Mouse (Mus musculus): ENCODE data around the gene Pecam1. TPM values are rescaled to one million over a fixed set of nuclear protein-coding genes. Genes with fewer than 3 reads are reported as not detected.
"Not testable (repeated sequence)": the region's sequence is repeated elsewhere in the genome, so short reads cannot be mapped to it uniquely, and the experiment has no call there.

Gene Pecam1
- total RNA-seq, 2 experiments from 2014 or later: 27.3 to 35.3 TPM

GRCm38 (mm10) chr11:106730714-106731113 lies 19.7 kb downstream of the Pecam1 start:
- no peak for DNase-seq (ENCODE audit: low spot score)

GRCm38 (mm10) chr11:106729656-106730055 lies 20.8 kb downstream of the Pecam1 start:
- no peak for DNase-seq (ENCODE audit: low spot score)

DNA sequence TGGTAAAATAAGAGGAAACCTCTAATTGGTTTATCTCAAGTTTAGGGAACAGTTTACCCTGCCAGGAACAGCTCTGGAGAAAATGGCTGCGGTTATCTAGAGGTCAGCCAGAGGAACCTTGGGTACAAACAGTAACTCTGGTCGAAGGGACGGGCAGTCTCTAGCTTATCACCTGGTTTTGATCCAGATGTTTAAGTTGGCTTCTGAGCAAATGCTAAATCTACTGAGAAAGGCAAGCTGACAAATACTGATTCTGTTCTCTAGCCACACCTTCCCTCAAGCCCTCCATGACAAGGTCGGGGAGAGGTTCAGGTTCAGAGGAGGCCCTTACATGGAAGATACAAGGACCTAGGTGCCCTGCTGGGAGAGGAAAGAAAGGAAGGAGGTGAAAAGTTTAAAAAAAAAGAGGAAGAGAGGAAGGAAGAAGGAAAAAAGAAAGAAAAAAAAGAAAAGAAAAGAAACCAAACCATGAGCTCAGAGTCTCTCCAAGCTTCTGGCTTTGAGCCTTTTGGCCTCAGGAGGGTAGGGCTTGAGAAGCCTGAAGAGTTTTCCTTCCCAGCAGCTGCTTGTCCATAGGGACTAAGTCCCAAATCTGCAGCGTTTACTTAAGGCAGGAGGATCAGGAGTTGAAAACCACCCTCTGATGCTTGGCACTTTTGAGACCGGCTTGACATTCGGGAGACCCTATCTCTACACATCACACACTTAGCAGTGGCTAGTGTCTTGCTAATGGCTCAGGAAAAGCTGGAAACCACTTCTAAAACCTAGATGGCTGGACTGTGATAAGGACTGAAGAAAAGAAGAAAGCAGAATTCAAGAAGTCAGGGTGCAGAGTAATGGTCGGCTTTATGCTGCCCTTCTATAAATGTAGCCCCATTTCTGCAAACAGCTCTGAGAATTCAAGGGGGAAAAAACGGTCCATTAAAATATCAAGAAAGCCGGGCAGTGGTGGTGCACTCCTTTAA lies 21.7 kb downstream of the Pecam1 start:
- no peak for DNase-seq (ENCODE audit: low spot score)

DNA sequence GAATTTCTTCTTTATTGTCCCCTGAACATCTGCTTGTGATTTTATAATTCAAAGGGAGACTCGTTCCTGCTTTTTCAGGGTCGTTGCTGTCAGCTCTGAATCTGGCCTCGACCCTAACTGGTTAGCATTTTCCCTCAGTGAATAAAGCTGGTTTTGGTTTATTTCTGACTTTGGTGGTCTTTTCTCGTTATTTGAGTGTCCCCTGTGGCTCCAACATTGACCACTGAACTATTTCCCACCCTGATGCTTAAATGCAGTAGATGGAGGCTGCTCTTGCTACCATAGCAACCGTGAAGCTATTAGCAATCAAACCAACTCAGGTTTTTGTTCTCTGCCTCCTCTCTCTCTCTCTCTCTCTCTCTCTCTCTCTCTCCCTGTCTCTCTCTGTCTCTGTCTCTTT lies 22.5 kb downstream of the Pecam1 start:
- no peak for DNase-seq (ENCODE audit: low spot score)

DNA sequence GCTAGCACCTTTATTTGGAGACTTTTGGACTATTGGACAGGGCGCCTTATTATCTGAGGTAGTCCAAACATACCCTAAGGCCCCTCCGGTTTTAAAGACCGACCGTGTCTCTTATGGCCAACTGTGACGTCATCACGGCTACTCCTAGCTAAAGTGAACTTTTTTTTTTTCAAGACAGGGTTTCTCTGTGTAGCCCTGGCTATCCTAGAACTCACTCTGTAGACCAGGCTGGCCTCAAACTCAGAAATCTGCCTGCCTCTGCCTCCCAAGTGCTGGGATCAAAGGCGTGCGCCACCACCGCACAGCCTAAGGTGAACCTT lies 25.6 kb downstream of the Pecam1 start:
- DNase-seq (ENCODE audit: low spot score): not testable (repeated sequence)

DNA sequence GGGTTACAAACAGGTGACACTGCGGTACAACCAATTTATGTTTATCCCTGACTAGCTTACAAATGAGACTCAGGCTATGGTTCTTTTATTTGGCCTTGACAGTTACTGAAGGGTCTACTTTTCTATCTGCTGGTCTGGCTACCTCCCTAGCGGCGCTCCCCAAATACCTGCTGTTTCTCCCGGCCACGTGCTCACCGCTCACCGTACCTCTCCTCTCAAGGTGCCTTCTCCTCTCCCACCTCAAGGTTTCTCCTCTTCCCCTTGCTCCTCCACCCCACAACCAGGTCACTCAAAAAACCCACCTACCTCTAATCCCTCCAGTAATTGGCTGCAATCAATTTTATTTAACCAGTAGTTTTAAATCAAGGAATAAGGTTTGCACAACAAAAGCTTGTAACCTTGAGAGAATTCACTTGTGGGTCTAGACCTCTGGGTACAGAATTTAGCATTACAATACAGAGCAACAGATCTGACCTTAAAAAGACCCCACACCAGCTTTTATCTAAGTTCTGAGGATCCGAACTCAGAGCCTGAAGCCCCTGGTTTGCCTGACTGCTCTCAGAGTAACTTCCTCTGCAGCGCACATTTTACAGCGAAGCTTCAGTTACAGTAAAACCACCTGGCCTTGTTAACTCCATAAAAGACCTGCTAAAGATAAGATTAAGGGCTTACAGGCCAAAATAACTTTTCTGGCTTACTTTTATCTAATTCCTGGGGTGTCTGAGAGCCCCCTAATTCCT lies 26.1 kb downstream of the Pecam1 start:
- DNase-seq (ENCODE audit: low spot score): no peak

DNA sequence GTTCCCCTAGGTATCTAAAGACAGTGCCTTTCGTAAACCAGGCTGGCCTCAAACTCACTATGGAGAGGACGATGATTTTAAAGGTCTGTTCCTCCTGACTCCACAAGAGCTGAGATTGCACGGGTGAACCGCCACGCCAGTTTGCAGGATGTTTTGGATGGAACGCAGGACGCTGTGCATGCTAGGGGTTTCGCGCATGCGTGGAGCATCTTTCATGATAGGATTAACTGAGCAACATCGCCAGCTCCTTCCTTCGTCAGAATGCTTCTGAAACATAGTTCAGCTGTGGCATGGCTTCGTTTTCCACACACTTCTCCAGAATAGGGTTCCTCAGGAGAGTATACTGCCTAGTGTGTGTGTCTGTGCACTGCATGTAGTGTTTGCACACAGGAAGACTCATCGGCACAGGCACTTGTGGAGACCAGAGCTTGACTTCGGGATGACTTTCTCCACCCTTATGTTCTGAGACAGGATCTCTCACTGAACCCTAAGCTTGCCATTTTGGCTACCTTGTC lies 26.8 kb downstream of the Pecam1 start:
- DNase-seq (ENCODE audit: low spot score): no peak

DNA sequence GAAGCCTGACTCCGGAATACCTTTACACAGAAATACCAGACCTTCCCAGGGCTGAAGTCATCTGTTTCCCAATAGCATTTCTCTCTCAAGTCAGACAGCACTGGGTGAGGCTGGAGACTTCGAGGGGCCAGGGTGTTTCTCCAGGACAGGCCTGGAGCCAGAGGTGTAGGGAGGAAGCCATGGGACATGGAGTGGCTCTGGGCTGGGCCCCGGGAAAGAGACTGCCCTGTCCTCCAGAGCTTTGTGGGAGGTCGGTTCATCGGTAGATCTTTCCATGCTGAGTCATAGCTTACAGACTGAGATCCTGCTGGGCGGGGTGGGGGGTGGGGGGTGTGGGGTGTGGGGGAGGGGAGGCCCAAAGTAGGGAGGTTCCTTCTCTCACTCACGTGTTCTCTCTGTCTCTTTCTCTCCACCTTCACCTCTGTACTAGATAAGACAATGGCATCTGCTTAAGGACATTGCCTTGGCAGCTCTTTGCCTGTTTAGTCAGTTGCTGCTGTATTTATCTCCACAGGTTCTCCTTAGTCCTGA lies 27.5 kb downstream of the Pecam1 start:
- DNase-seq (ENCODE audit: low spot score): peak; percentile 34

- no peak for DNase-seq (ENCODE audit: low spot score)
These were observed 30.0 kb downstream of the Pecam1 start for GRCm38 (mm10) chr11:106720379-106720778.

GRCm38 (mm10) chr11:106716568-106716967 lies 33.9 kb downstream of the Pecam1 start:
- DNase-seq (ENCODE audit: low spot score): no peak

DNA sequence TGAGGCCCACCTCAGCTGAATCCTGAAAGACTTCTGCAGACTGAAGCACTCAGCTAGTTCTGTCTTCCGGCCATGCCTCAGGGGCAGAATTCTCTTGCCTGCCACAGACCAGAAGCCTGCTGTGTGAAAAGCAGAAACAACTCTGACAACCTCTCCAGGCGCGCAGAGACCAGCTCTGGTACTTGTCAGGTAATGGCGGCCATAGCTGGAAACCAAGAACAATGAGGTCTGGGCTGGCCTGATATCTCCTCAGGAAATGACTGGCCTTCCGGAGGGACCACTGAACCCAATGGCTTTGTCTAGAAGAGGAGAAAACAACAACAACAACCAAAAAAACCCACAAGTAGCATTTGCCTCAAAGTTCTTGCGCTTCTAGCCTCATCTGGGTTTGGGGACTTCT lies 35.4 kb downstream of the Pecam1 start:
- no peak for DNase-seq (ENCODE audit: low spot score)

GRCm38 (mm10) chr11:106710789-106711188 lies 39.6 kb downstream of the Pecam1 start:
- no peak for DNase-seq (ENCODE audit: low spot score)

DNA sequence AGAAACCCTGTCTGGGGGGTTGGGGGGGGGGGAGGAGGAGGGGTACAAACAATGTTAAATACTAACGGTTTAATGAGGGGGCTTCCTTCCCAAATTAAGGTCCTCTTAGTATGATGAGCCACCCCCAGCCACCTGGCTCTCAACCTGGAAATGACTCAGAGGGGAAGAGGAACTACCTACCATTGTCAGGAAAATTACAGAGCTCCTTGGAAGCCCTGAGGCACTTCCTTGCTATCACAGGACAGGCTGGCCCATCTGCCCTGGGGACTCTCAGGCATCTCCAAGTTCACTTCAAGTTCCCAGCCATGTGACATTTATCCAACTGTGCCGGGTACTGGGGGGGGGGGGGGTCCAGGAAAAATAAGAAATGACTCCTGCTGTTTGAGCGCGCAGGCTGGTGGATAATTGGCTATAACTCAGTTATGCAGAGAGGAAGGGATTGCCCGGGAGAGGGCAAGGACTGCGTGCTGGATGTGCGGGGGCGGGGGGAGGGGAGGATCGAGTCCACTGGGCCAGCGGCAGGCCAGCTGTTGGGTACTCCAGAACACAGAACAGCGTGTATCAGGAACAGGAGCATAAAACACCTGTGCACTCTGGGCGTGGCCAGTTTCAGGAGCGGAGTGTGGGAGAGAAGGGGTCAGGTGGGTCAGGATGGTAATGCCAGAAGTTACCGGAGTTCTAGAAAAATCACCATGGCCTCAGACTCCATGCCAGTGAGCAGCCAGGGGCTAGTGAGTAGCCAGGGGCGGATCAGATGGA lies 41.0 kb downstream of the Pecam1 start:
- DNase-seq (ENCODE audit: low spot score): no peak

GRCm38 (mm10) chr11:106707866-106708265 lies 42.6 kb downstream of the Pecam1 start:
- no peak for DNase-seq (ENCODE audit: low spot score)

DNA sequence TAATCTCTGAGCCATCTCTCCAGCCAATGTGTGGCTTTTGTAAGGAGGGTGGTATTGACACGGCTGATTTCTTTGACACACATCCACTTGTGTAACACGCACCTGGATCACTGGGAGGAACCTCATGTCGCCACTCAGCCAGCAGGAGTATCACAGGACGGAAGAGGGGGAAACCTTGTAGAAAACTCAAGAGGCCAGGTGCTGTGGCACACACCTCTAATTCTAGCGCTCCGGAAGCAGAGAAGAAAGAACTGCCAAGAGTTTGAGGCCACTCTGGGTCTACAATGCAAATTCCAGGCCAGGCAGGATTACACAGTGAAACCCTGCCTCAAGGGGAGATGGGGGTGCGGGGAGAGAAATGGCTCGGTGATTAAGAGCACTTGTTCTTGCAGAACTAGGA lies 43.3 kb downstream of the Pecam1 start:
- DNase-seq (ENCODE audit: low spot score): no peak

DNA sequence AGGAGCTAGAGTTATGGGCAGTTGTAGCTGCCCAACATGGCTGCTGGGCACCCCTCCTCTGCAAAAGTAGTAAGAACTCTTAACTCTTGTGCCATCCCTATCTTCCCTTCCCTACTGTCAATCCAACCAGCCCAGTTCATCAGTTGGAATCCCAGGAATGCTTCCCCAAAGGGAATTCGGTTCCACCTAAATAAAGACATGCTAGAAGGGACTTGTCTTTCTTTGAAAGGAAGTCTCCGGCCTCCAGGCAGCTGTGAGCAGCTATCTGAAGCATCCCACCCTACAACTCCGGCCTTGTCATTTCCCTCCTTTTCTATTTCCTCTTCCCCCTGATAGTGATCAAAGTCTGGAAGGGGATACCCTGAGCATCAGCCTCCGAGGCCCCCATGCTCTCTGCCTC lies 44.2 kb downstream of the Pecam1 start:
- DNase-seq (ENCODE audit: low spot score): no peak

DNA sequence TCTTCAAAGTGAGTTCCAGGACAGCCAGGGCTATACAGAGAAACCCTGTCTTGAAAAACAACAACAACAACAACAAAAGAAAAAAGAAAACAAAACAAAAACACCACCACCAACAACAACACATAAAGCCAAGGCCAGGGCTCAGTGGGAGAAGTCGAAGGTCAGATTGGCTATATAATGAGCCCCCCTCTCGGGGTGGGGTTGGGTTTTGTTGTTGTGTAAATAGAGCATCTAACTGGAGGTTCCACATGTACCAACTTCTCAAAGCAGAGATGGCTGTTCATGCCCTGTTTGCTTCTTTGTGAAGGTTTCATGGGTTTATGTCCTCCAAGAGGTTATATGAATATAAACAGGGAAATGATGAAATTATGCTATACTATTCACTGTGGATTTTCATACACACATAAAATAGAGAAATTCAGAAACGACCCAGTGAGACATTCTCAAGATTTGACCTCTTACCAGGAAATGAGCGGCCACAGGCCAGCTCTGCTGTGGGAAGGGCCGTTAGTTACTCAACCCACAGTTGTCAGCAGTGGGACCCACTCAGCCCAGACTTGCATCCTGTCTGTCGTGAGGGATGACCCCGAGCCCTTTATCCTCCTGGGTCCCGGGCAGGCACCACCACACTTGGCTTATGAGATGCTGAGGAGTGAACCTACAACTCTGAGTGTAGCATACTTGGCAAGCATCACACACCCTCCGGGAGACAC lies 45.9 kb downstream of the Pecam1 start:
- DNase-seq (ENCODE audit: low spot score): no peak

GRCm38 (mm10) chr11:106703931-106704330 lies 46.5 kb downstream of the Pecam1 start:
- DNase-seq (ENCODE audit: low spot score): no peak

DNA sequence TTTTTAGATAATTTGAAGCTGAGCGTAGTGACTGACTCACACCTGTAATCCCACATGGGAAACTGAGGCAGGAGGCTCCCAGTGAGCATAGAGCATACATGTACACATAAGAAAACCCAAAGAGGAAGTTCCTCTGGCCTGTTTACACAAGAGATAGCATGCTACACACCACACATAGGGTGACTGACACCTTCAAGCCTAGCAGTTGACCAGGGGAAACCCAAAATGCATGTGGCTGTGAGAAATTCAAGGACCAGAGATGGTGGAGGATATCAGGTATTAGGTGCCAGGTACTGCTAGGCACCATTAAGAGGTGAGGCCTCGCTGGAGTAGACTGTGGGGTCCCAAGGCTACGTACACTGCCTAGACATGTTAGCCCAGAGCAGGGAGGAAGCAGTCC lies 47.8 kb downstream of the Pecam1 start:
- no peak for DNase-seq (ENCODE audit: low spot score)

DNA sequence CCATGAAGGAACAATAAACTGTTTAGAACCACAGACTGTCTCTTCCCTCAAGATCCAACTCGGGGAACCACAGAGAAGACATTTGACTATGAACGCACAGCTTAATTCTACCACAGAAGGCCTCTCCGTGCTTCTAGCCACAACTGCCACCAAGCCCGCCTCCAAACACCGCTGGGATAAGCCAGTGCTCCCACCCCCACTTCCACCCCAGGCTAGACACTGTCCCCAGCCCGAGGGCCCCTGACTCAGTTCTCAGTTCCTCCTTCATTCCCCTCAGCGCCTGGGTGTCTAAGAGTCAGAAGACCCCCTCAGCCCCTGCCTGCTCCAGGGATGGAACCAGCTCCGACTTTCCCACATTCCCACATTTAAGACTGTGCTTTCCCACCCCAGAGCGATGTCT lies 48.8 kb downstream of the Pecam1 start:
- no peak for DNase-seq (ENCODE audit: low spot score)

DNA sequence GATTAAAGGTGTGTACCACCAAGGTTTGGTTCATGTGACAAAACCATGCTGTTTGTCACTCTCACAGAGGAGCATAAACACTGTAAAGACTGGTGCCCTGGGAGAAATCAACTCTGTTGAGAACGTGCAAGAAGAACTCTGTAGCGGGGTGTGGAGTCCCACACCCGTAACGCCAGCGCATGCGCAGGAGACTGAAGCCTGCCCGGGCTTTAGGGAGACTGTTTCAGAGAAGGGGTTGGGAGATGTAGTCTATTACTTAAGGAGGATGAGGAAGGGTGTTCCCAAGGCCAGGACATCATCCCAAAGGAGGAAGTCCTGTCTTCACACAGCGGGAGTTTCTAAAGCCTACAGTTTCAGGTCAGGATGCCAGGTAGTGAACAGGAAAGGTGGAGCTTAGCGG lies 51.3 kb downstream of the Pecam1 start:
- no peak for DNase-seq (ENCODE audit: low spot score)

Measured in gastrocnemius, adult 18-20 months (tissue).